ENCODE assay signal across 8 mouse cellular contexts in the genomic region with DNA sequence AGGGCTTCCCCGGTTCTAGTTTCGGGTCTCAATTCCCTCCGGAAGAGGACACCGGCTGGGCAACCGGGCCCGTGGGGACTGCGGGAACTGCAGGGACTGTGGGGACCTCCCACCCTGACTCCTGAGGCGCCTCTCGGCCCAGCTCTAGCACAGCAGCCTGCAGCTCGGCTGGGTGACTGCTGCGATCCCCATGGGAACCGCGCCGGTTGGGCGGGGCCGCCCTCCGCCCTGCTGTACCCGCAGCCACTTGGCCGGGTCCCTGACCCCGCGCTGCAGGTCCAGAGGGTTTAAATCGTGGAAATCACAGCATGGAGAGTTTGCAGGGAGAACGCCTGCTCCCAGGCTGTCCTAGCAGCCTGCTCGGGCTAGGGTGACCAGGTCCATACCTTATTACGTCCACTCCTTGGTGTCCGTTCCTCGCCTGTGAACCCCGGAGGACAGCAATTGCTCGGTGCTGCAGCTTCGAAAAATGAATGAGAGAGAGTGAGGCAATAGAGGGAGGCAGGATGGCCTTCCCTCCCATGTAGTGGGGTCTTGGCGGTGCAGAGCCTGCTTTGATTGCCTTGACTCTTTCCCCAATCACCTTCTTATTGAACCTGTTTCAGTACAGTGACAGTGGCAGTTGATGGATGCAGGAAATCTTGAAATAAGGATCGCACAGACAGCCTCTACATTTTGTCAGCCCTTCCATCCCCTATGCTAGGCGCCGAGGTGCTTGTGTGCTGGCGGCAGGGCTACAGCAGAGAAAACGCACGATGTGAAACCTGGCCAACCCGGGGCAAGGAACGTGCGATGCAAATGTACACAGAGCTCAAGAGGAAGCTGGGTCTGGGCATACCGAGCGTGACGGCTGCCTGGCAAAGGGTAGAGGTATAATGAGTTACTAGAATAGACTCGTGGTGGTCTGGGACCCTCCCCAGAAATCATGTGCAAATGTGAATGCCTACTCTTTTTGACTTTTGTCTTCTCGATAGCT. TPM values are rescaled to one million over a fixed set of nuclear protein-coding genes. Genes with fewer than 3 reads are reported as not detected.
DNase-seq lines count a peak whose midpoint lies in the region; ATAC-seq and TF ChIP-seq lines count a peak whose summit lies in the region.

A gene (minus strand): TSS at position 738 of the 976 bp plus-strand sequence.

- no peak for TF ChIP-seq CTCF in lung, embryonic 14.5 days (IDR thresholded peaks at IDR 0.05; ENCODE audit: low read depth)

- peak; percentile 79 for DNase-seq in MN1 (ENCODE audit: low spot score)
- peak; percentile 74 for DNase-seq in cerebellum, adult 9-10 months
- peak; percentile 61 for DNase-seq in heart, postnatal 4 days
- peak; percentile 37 to 62 for DNase-seq in layer of hippocampus, adult 8-10 months (ENCODE audit: low spot score in 2 of 2)
- DNase-seq in lung, embryonic 14.5 days, result peak; percentile 70
- DNase-seq in testis, postnatal 14 days (ENCODE audit: low spot score), result peak; percentile 25

- H3K4me2 ChIP-seq in lung, embryonic 14.5 days, result peak within 1 kb of the TSS; percentile 98

- H3K4me1 ChIP-seq in lung, embryonic 14.5 days (ENCODE audit: insufficient read depth), result peaks cover 6% of the 10 kb centered on the region; the same call in 1 of the 2 replicates

- WGBS in lung, embryonic 14.5 days, result 1% methylated on average over 45 of the region's 45 CpGs

- 0 out of 2 replicates have a peak, but pooled peaks cover 3% of the 10 kb centered on the region for H3K27me3 ChIP-seq in lung, embryonic 14.5 days (ENCODE audit: insufficient read depth, low read length)

- H3K36me3 ChIP-seq in lung, embryonic 14.5 days (ENCODE audit: insufficient read depth), result no peaks in the 10 kb centered on the region

- H3K9ac ChIP-seq in lung, embryonic 14.5 days, result peak within 1 kb of the TSS; percentile 58

- peak; percentile 80 for ATAC-seq in frontal cortex, adult (ENCODE audit: low TSS enrichment)
- ATAC-seq in lung, embryonic 14.5 days (ENCODE audit: insufficient read depth), result peak; percentile 92
- peak; percentile 88 for ATAC-seq in neutrophil, adult 5-6 weeks (ENCODE audit: extremely low read depth, insufficient number of reproducible peaks, low FRiP score, poor library complexity, severe bottlenecking)

- no peaks in the 10 kb centered on the region for H3K9me3 ChIP-seq in lung, embryonic 14.5 days (ENCODE audit: low read depth, low read length)

- no peak within 1 kb of the TSS for H3K27ac ChIP-seq in lung, embryonic 14.5 days (ENCODE audit: low read depth)

- peak within 1 kb of the TSS; percentile 52 for H3K4me3 ChIP-seq in lung, embryonic 14.5 days (ENCODE audit: low read depth, low read length)

RNA-seq across cellular contexts. Expression of the gene that starts here (rescaled TPM):
- total RNA-seq in heart, postnatal 4 days (2021), result 10 to 100 TPM; 12.3 to 12.7 TPM
- 10 to 100 TPM; 20.1 to 27.1 (median 24.5) TPM for total RNA-seq in layer of hippocampus, adult 8-10 months (2022)
- polyA plus RNA-seq in lung, embryonic 14.5 days (2014; fragmentation: Nextera tagmentation; extraction: Ambion mirVana), result 1.6 and 1.8 TPM in 2 replicates
- 12.0 and 18.6 TPM in 2 replicates for total RNA-seq in neutrophil, adult 5-6 weeks (2017)

Comparison
In these comparisons a context has a peak if more than half of its experiments do, and no peak if none do; other contexts are left out.
1. DNase-seq: peak in every context shown above with its lines; median percentile 79 in MN1; 74 in cerebellum, adult 9-10 months; 70 in lung, embryonic 14.5 days; 61 in heart, postnatal 4 days; 50 in layer of hippocampus, adult 8-10 months; 25 in testis, postnatal 14 days.